Mouse (Mus musculus) lung, adult 2 months (tissue): ENCODE measurements around the gene Snrpe.

Experiments
- CTCF ChIP-seq: fragments of 200-500 bp; IDR thresholded peaks from 2 replicates; pipeline ENCODE4 v1.5.1; 2011; ENCODE audit warnings: mild to moderate bottlenecking, low read length, control low read depth; ENCODE audit not compliant: insufficient read depth
- POLR2A ChIP-seq: fragments of 200-500 bp; IDR thresholded peaks from 2 replicates; pipeline ENCODE4 v1.6.1; 2011; ENCODE audit warnings: low read depth, mild to moderate bottlenecking, control low read depth, low read length, borderline replicate concordance; ENCODE audit errors: extremely low read depth

DNA sequence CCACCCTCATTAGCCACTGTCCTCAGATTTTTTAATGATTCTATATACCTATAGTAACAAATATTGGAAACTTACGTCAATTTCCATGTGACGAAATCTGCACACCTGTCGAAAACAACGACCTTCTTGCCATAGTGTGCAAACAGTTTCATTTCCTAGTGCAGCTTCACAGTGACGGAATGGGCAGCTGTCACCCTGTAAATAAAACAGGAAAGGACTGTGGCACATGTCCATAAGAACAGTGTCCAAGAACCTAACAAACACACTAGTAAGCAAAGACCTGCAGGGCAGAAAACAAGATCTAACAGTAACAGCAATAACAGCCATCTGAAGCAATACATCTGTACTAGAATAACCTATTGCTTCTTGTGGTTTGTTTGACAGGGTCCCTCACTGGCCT lies 35.6 kb upstream of the Snrpe start:
- TF ChIP-seq CTCF: no peak
- no peak for TF ChIP-seq POLR2A
